Mouse (Mus musculus): Measurements from ENCODE around the gene Ptger3.

The Ptger3 gene

DNA sequence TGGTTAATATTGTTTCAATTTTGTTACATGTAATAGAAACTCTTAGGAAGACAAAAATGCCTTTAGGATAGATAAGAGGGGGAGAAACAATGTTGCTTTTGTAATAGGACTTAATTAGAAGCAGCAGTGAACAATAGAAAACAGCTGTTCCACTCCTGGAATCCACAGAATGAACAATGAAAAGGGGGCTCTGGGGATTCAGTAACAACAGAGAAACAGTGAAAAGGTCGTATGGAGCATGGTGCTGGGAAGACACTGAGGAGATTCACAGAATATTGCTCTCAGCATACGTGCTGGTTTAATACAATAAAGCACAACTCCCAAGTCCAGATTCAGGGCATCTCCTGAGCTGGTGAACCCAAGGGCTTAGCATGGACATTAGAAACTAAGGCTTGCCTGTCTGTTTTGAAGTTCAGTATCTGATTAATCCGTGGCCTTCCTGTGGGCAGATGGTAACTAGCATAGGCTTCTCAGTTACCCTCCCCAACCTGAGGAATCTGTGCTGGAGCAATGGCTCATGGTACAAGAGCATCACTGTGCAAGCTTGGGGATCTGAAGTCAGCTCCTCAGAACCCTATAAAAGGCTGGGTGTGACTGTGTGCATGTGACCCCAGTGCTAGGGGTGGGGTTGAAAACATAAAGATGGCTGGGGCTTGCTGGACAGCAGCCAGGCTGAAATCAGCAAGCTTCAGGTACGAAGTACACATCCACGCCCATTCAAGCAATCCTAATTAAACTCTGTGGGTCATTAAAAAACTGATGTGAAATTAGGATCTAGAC lies 16.1 kb downstream of the Ptger3 start:
- no peak for DNase-seq

DNA sequence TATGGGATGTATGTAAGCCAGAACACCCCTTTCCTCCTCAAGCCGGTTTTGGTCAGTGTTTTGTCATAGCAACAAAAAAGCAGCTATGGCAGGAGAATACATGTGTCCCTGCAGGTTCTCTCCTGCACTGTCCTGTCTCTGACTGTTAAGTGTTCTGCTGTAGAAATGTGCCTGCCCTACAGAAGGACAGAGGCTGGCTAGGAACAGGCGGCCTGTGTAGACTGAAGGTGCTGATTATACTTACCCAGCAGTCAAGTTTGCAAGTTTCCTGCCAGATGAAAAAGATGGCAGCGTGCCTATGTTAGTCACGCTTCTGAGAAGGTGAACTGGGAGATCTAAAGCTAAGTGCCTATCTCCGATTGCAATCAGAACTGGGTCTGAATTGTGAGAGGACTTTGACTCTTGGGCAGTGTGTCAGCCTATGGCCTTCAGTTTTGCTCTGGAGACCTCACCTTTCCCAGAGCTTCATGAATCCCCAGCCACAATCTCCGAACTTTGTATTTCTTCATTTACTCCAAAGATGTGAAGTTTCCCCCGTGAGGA lies 31.2 kb downstream of the Ptger3 start:
- DNase-seq, result no peak

DNA sequence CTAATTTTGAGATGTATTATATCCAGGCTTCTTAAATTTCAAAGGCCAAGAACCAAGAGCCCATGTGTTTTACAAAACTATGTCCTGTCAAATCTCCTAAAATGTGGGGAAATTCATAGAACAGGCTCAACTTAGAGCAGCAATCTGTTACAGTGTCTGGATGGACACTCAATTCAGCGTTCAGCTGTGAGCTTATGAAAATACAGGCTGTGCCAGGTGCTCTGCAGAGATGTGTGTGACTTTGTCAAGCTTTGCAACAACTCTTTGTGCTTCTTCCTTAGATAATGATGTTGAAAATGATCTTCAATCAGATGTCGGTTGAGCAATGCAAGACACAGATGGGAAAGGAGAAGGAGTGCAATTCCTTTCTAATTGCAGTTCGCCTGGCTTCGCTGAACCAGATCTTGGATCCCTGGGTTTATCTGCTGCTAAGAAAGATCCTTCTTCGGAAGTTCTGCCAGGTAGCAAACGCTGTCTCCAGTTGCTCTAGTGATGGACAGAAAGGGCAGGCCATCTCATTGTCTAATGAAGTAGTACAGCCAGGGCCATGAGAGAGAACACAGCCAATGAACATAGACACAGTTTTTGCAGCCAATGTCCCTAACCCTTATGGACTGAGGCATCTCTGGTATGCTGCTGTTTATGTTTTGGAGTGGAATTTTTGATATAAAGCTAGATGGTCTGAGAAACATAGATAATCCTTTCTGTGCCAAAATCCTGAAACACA lies 38.2 kb downstream of the Ptger3 start:
- no peak for DNase-seq

DNA sequence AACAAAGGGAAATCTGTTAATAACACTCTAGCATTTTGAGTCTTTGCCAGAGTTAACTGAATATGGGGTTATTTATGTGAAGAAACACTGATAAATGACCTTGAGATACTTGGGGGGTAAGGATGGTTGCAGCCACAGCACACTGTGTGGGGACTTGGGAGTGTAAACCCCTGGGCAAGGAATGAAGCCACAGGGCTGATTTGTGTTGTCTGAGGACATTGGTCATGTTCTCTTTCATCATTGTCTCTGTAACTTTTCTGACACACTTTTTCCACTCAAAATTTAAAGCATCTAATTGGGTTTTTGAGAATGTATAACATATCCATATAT lies 38.7 kb downstream of the Ptger3 start:
- DNase-seq, result no peak

DNA sequence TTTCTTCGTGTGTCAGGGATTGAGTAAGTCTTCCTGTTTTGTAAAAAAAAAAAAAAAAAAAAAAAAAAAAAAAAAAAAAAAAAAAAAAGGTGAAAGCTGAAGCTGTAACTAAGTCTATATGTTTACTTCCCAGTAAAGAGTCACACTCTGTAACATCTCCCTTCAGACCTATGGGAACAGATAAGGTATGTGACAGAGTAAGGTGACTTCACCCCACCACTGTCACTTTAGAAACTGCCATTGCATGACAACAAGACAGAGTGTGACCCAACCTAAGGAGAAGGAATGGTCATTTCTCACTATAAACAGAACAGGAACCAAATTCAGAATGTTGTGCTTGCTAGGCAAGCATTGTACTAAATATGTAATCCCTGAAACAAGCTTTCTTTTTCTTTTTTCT lies 46.9 kb downstream of the Ptger3 start:
- no peak for DNase-seq

DNA sequence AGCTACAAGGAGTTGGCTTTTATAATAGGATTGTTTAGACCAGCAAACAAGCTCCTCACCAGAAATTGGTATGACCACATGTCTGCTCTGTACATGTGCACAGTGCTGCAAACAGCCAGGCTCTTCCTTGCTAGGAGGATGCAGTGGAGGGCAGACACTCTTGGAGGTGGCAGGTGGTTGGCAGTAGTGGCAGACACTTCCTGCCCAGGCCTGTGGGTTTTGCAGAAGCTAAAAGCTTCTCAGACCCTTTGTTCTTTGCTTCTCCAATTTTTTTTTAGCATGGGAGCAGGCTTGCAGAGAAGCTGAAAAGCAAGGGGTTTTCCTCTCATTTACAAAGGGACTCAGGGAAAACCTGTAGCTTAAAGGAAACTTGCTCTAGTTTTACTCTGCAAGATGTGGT lies 50.3 kb downstream of the Ptger3 start:
- no peak for DNase-seq

- no peak for DNase-seq
Measured at GRCm38 (mm10) chr3:157627407-157627806, 60.7 kb downstream of the Ptger3 start.

- no peak for DNase-seq
Measured at GRCm38 (mm10) chr3:157630671-157631070, 64.0 kb downstream of the Ptger3 start.

DNA sequence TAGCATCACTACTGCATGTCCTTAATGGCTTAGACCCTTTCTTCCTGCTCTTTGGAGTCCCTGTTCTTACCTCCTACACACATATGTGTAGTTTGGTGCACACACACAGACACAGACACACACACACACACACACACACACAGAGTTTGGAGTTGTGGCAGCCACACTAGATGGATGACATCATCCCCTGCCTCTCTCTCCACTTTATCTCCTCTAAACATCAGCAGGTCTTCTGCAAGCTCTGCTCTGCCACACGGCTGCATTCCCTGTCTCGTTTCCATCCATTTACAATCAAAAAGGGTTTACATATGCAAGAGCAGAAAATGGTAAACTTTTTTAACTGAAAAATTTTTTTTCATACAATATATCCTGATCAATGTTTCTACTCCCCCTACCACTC lies 64.7 kb downstream of the Ptger3 start:
- no peak for DNase-seq

DNA sequence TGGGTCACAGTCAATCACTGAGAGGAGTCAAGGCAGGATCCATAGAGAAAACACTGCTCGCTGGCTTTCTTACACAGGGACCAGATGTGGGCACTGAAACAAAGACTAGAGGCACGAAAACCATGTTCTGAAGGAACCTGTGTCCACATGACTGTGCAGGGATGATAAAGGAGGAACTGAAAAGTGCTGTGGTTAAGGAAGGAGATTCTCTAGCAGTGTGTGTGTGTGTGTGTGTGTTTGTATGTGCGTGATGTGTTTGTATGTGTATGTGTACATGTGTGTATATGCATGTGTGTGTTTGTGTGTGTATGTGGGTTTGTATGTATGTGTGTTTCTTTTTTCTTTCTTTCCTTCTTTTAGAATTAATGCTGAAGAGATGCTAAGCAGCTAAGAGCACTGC lies 67.7 kb downstream of the Ptger3 start:
- DNase-seq, result peak; percentile 86

DNA sequence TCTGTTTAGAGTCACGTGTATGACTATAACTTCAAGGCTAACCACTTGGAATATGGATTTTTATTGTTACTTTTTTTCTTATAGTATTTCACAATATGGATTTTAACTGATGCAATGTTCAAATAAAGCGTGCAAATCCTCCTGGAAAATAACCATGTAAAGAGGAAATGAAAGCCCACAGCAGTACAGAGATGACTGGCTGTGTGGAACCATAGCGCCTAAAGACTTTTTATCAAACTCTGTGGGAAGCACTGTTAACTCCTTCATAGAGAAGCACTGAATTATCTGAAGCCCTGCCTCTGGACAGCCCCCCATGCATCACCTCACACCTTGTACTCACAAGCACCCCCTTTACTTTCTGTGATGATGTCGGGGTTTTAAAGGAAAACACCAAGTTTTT lies 69.0 kb downstream of the Ptger3 start:
- no peak for DNase-seq

- no peak for DNase-seq
Measured at GRCm38 (mm10) chr3:157636887-157637286, 70.2 kb downstream of the Ptger3 start.

DNA sequence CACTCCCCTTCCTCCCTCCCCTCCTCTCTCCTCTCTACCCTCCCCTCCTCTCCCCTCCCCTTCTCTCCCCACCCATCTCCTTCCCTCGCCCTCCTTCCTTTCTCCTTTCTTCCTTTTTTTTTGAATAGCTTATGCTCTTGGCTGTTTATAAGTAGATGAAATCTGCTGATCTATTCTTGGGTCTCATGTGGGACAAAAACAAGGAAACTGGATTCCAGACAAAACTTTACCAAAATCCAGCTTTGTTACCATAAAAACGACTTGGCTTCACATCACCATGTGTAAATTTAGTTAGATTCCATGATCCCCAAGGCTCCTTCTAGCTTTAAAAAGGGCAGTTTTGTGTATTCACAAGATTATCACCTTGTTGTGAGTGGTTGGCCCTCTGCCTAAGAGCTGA lies 70.6 kb downstream of the Ptger3 start:
- no peak for DNase-seq

DNA sequence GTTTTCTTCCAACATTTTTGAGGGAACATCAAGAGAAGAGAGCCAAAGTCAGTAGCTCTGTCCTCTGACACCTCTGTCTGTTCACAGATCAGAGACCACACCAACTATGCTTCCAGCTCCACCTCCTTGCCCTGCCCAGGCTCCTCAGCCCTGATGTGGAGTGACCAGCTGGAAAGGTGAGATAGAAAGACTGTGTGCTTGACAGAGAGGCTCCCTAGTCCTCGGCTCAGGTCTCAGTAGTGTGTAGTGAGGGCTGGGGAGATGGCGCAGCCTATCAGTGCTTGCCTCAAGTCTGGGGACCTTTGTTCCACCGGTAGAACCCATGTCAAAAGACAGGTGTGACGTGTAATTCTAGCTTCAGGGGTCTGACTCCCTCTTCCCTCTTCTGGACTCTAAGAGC lies 74.9 kb downstream of the Ptger3 start:
- no peak for DNase-seq

GRCm38 (mm10) chr3:157661622-157662021 lies 94.9 kb downstream of the Ptger3 start:
- DNase-seq, result no peak

DNA sequence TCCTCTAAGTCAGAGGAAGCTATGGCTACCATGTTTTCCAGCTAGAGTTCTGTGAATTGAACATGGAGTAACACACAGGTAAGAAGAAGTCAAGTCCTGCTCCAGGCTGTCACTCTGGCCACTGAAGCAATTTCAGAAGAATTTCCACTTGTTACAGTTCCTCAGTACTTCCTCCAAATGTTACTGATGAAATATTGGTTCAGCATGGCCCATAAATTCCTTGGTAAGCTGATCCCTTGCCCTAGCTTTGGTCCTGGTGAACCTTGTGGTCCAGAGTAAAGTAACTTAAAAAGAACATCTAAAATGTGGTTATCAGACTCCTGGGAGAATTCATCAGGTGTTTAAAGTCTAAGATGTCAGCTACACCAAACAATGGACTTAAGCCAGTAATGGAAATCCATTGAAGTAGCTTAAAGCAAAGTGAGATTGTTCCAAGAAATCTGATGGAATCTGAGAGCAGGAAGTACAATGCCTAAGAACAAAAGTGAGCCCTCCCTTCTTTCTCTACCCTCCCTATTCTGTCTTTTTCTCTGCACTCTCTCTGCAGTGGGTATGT lies 97.9 kb downstream of the Ptger3 start:
- no peak for DNase-seq

- no peak for DNase-seq
Measured at GRCm38 (mm10) chr3:157665471-157665870, 98.8 kb downstream of the Ptger3 start.

DNA sequence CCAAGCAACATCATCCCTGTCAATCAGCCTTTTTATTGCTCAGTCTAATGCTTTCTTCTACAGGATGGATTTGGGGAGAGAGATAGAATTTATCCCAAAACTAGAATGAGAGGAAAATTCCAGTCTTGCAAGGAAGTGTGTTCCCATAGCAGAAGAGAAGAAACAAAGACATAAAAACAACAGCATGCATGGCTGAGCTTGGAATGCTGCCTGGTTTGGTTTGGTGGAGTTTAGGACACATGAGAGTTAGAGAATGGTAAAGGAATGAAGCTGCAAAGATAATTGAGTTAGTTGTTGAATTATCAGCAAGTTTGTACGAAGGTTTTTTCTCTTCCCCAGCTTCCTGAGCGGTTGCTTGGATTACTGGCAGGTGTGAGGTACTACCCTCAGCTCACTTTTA lies 99.5 kb downstream of the Ptger3 start:
- no peak for DNase-seq

GRCm38 (mm10) chr3:157686105-157686504 lies 119.4 kb downstream of the Ptger3 start:
- no peak for DNase-seq

DNA sequence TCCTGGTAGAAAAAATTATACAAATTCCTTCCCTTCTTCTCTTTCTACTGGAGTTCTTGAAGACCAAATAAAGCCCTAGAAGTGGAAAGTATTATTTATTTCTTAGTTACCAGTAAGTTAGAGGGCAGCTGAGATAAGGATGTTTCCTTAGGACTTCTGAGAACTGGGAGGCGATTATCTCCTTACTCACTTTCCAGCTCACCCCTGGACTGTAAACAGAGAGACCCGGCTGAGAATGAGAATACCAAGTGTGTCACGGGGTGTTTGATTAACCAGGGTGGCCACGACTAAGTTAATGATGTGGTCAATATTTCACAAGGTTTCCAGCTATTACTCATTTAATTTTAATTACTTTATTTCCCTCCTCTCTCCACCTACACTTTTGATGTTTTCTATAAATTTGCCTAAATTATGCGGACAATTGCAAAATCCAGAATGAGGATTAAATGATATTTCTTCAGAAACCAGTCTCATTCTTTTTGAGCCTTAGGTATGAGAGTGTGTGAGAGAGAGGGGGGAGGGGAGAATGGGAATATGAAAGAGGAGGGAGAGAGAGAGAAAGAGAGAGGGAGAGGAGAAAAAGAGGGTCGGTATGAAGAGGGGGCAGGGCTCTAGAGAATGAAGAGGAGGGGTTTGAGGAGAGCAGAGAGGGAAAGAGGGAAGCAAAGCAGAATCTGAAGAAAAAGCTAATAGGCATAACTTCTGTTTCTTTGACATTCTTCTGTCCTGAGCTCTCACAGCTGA lies 121.9 kb downstream of the Ptger3 start:
- no peak for DNase-seq

Measured in heart, adult 11 months (tissue).